Mouse (Mus musculus) heart, postnatal 0 days (tissue): ENCODE results near the gene Gm28044. TPM values are rescaled to one million over a fixed set of nuclear protein-coding genes. Genes with fewer than 3 reads are reported as not detected.
"Not testable (repeated sequence)": the region's sequence is repeated elsewhere in the genome, so short reads cannot be mapped to it uniquely, and the experiment has no call there.

Experiments
- ATAC-seq: fragments of 200-750 bp; cut with Nextera tagmentation; 2 replicates; pipeline ENCODE4 v1.8.0; 2017; ENCODE audit warnings: low read depth, moderate number of reproducible peaks, moderate library complexity; ENCODE audit not compliant: insufficient read depth
- DNase-seq: peaks from one replicate; pipeline ENCODE4 v3.0.0-alpha.2; 2016; ENCODE audit warnings: low spot score
- H3K27ac ChIP-seq: fragments of 300-500 bp; sonication (generic); 2 replicates; pipeline ENCODE4 v1.5.1; 2014; ENCODE audit warnings: low read depth, mild to moderate bottlenecking
- H3K27me3 ChIP-seq: fragments of 300-500 bp; sonication (generic); 2 replicates; pipeline ENCODE4 v1.6.1; 2014; ENCODE audit warnings: low read length, mixed read lengths; ENCODE audit not compliant: control insufficient read depth, insufficient read depth
- H3K36me3 ChIP-seq: fragments of 300-500 bp; sonication (generic); replicated peaks from 2 replicates; pipeline ENCODE4 v1.6.1; 2014; ENCODE audit warnings: low read length, mixed read lengths; ENCODE audit not compliant: control insufficient read depth, insufficient read depth
- H3K4me1 ChIP-seq: fragments of 300-500 bp; sonication (generic); 2 replicates; pipeline ENCODE4 v1.6.1; 2014; ENCODE audit warnings: antibody characterized with exemption; ENCODE audit not compliant: control insufficient read depth, insufficient read depth
- H3K4me2 ChIP-seq: fragments of 300-500 bp; sonication (generic); 2 replicates; pipeline ENCODE4 v1.6.1; 2014; ENCODE audit warnings: low read depth, mild to moderate bottlenecking, low read length, moderate library complexity
- H3K4me3 ChIP-seq: fragments of 300-500 bp; sonication (generic); 2 replicates; pipeline ENCODE4 v1.5.1; 2014; ENCODE audit warnings: low read depth, low read length
- H3K9ac ChIP-seq: fragments of 300-500 bp; sonication (generic); replicated peaks from 2 replicates; pipeline ENCODE4 v1.6.1; 2014; ENCODE audit warnings: low read depth, low read length, mixed read lengths
- H3K9me3 ChIP-seq: fragments of 300-500 bp; sonication (generic); replicated peaks from 2 replicates; pipeline ENCODE4 v1.6.1; 2016; ENCODE audit warnings: low read length; ENCODE audit not compliant: control insufficient read depth
- CTCF ChIP-seq: IDR thresholded peaks from 2 replicates; pipeline ENCODE4 v1.5.1; 2016; ENCODE audit warnings: antibody characterized with exemption, control low read depth, low read depth
- EP300 ChIP-seq: IDR thresholded peaks from 2 replicates; pipeline ENCODE4 v1.6.1; 2016; ENCODE audit warnings: antibody characterized with exemption, low read depth
- WGBS: fragments of 180-500 bp; shearing (Covaris S2); extraction: QIAGEN DNeasy Blood & Tissue Kit; methylation state at CpG from one replicate; pipeline ENCODE4 v1.1.7; 2014; 5-methylcytosine and 5-hydroxymethylcytosine counted together
- polyA plus RNA-seq: library from polyadenylated mRNA; unstranded; fragments of >200 nt; fragmentation: Nextera tagmentation; extraction: Ambion mirVana; gene quantifications from 2 replicates; pipeline ENCODE4 v1.2.1, GENCODE M21; 2015
- total RNA-seq: library from RNA; depleted of rRNA; stranded (reverse); fragments of >200 nt; gene quantifications from 2 replicates; pipeline ENCODE4 v1.2.3, GENCODE M21; 2014; ENCODE audit warnings: low replicate concordance; rRNA removed

The Gm28044 gene
- total and polyA plus RNA-seq, 2 experiments from 2014 or later: 0.30 TPM; not detected in 1

GRCm38 (mm10) chr13:67278314-67278713 is 82.0 kb downstream of the Gm28044 start, which contains the start of gene Zfp458:
TSS of gene Zfp458 (minus strand) at chr13:67278466.
- no peaks in the 10 kb centered on the region for H3K9me3 ChIP-seq
- H3K27me3 ChIP-seq: no peaks in the 10 kb centered on the region
- 34% methylated on average over 7 of the region's 7 CpGs for WGBS
- no peak for ATAC-seq
- no peak within 1 kb of the TSS for H3K4me2 ChIP-seq
- no peak within 1 kb of the TSS for H3K9ac ChIP-seq
- no peaks in the 10 kb centered on the region for H3K36me3 ChIP-seq
- H3K27ac ChIP-seq: no peak within 1 kb of the TSS
- no peak for DNase-seq
- TF ChIP-seq CTCF: no peak
- TF ChIP-seq EP300: no peak
- no peaks in the 10 kb centered on the region for H3K4me1 ChIP-seq
- H3K4me3 ChIP-seq: no peak within 1 kb of the TSS

- not testable (repeated sequence) for H3K27ac ChIP-seq, H3K9me3 ChIP-seq, H3K36me3 ChIP-seq, DNase-seq, H3K27me3 ChIP-seq, H3K4me1 ChIP-seq
- peak overlapping the region; percentile 74; the same call in 1 of the 2 replicates for H3K9ac ChIP-seq
- H3K4me2 ChIP-seq: peak overlapping the region; percentile 72
- WGBS: 41% methylated on average over 8 of the region's 9 CpGs
- ATAC-seq: peak; percentile 20; the same call in 1 of the 2 replicates
- H3K4me3 ChIP-seq: peak overlapping the region; percentile 91
These were observed 90.8 kb downstream of the Gm28044 start for GRCm38 (mm10) chr13:67269383-67270065.

DNA sequence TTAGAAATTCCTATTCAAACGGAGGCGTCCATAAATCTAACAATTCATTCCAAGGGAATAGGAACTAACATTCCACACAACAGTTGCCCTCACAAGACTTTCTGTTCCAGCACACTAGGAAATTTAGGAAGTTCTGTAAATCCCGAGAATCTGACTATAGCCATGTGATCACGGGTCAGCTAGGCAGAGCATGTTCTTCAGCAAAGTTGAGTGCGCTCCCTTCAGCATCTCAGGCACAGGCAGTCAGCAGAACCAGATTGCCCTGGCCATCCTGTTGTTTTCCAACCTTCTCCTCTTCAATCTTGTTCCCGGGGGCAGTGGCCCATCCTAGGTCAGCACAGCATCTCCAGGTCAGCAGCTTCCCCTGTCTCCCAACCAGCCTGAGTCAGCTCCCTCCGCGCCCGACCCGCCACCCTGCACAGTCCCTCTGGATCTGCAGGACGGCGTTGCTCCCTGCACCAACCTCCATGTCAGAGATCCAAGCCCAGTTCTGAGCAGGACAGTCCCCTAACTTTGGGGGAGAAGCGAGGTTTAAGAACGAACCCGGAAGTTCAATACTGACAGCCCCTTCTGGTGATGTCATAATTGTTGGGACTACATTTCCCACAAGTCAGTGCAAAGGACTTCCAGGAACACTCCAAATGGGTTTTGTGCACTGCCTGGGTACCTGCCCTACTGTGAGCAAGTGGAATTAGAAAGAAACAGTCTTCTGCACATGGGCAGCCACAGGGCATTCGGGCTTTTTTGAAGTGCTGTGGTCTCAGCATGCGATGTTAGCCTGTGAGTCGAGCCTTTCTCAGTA is 91.6 kb downstream of the Gm28044 start:
- 8% methylated on average over 18 of the region's 18 CpGs for WGBS
- peak; percentile 77 for DNase-seq
- H3K36me3 ChIP-seq: no peaks in the 10 kb centered on the region
- TF ChIP-seq EP300 (no peak), CTCF (no peak)
- peak; percentile 95 for ATAC-seq
- H3K4me3 ChIP-seq: peak overlapping the region; percentile 91
- H3K4me2 ChIP-seq: peak overlapping the region; percentile 72
- H3K9ac ChIP-seq: peak overlapping the region; percentile 74
- no peaks in the 10 kb centered on the region for H3K4me1 ChIP-seq
- peaks cover 8% of the 10 kb centered on the region; the same call in 1 of the 2 replicates for H3K9me3 ChIP-seq
- peak overlapping the region; percentile 70 for H3K27ac ChIP-seq
- H3K27me3 ChIP-seq: no peaks in the 10 kb centered on the region

Other genes starting within 250 kb of the Gm28044 start
- 0.15 TPM in 1 of 2 replicates, not detected in the other for gene Rslcan18, start 244.3 kb downstream of the Gm28044 start, total RNA-seq
- 0.16 and 0.22 TPM in 2 replicates for gene Rslcan18, start 244.3 kb downstream of the Gm28044 start, polyA plus RNA-seq
- 0.08 and 0.11 TPM in 2 replicates for gene Zfp759, start 238.9 kb downstream of the Gm28044 start, total RNA-seq
- gene Zfp759, start 238.9 kb downstream of the Gm28044 start, polyA plus RNA-seq: 1.2 TPM in 2 replicates
- gene Rsl1, start 187.4 kb downstream of the Gm28044 start, total RNA-seq: 0.73 and 1.4 TPM in 2 replicates
- gene Rsl1, start 187.4 kb downstream of the Gm28044 start, polyA plus RNA-seq: 3.2 and 3.5 TPM in 2 replicates
- 0.27 and 0.66 TPM in 2 replicates for gene Zfp455, start 166.0 kb downstream of the Gm28044 start, total RNA-seq
- gene Zfp455, start 166.0 kb downstream of the Gm28044 start, polyA plus RNA-seq: 0.48 and 0.59 TPM in 2 replicates
- 0.54 and 1.3 TPM in 2 replicates for gene Zfp458, start 82.1 kb downstream of the Gm28044 start, total RNA-seq
- gene Zfp458, start 82.1 kb downstream of the Gm28044 start, polyA plus RNA-seq: 0.48 and 0.82 TPM in 2 replicates
- gene Zfp457, start 54.1 kb downstream of the Gm28044 start, total RNA-seq: not detected in 2 replicates
- gene Zfp457, start 54.1 kb downstream of the Gm28044 start, polyA plus RNA-seq: 0.86 and 1.3 TPM in 2 replicates
- 0.54 and 2.7 TPM in 2 replicates for gene Zfp595, start 28.0 kb downstream of the Gm28044 start, total RNA-seq
- 0.61 and 0.91 TPM in 2 replicates for gene Zfp595, start 28.0 kb downstream of the Gm28044 start, polyA plus RNA-seq
- gene Zfp953, start 69 bp upstream of the Gm28044 start, total RNA-seq: 0.84 and 2.7 TPM in 2 replicates
- 0.31 and 0.47 TPM in 2 replicates for gene Zfp953, start 69 bp upstream of the Gm28044 start, polyA plus RNA-seq
- 0.39 TPM in 1 of 2 replicates, not detected in the other for gene Gm28041, start 15.2 kb upstream of the Gm28044 start, total RNA-seq
- gene Gm28041, start 15.2 kb upstream of the Gm28044 start, polyA plus RNA-seq: 0.44 and 0.57 TPM in 2 replicates
- gene Zfp456, start 15.3 kb upstream of the Gm28044 start, total RNA-seq: 0.70 and 7.8 TPM in 2 replicates
- gene Zfp456, start 15.3 kb upstream of the Gm28044 start, polyA plus RNA-seq: 0.53 and 0.58 TPM in 2 replicates
- 0.66 and 14.2 TPM in 2 replicates for gene Zfp429, start 39.3 kb upstream of the Gm28044 start, total RNA-seq
- gene Zfp429, start 39.3 kb upstream of the Gm28044 start, polyA plus RNA-seq: 3.0 and 3.4 TPM in 2 replicates
- not detected in 2 replicates for gene Zfp459, start 60.9 kb upstream of the Gm28044 start, total RNA-seq
- 0.10 and 0.18 TPM in 2 replicates for gene Zfp459, start 60.9 kb upstream of the Gm28044 start, polyA plus RNA-seq
- 0.70 and 6.4 TPM in 2 replicates for gene Zfp874a, start 91.1 kb upstream of the Gm28044 start, total RNA-seq
- gene Zfp874a, start 91.1 kb upstream of the Gm28044 start, polyA plus RNA-seq: 3.6 and 4.2 TPM in 2 replicates
- 7.4 and 21.7 TPM in 2 replicates for gene Zfp874b, start 123.7 kb upstream of the Gm28044 start, total RNA-seq
- gene Zfp874b, start 123.7 kb upstream of the Gm28044 start, polyA plus RNA-seq: 1.5 and 4.3 TPM in 2 replicates
- 0.11 and 1.7 TPM in 2 replicates for gene Zfp58, start 140.0 kb upstream of the Gm28044 start, total RNA-seq
- gene Zfp58, start 140.0 kb upstream of the Gm28044 start, polyA plus RNA-seq: 4.1 and 4.6 TPM in 2 replicates
- not detected in 2 replicates for gene Gm26965, start 165.6 kb upstream of the Gm28044 start, total RNA-seq
- gene Gm26965, start 165.6 kb upstream of the Gm28044 start, polyA plus RNA-seq: 0.11 TPM in 1 of 2 replicates, not detected in the other
- 7.9 and 10.7 TPM in 2 replicates for gene Zfp87, start 165.6 kb upstream of the Gm28044 start, total RNA-seq
- 25.2 and 28.2 TPM in 2 replicates for gene Zfp87, start 165.6 kb upstream of the Gm28044 start, polyA plus RNA-seq
- gene Zfp748, start 193.3 kb upstream of the Gm28044 start, total RNA-seq: 5.7 and 30.1 TPM in 2 replicates
- 3.1 and 3.4 TPM in 2 replicates for gene Zfp748, start 193.3 kb upstream of the Gm28044 start, polyA plus RNA-seq
- 3.3 and 6.8 TPM in 2 replicates for gene Zfp729b, start 249.2 kb upstream of the Gm28044 start, total RNA-seq
- 1.7 and 1.9 TPM in 2 replicates for gene Zfp729b, start 249.2 kb upstream of the Gm28044 start, polyA plus RNA-seq